Mouse (Mus musculus) effector memory CD4-positive, alpha-beta T cell, adult 5 months (primary cell): ENCODE data around the gene Rhox7b. TPM values are rescaled to one million over a fixed set of nuclear protein-coding genes. Genes with fewer than 3 reads are reported as not detected.

Source experiments
- polyA plus RNA-seq: library from polyadenylated mRNA; unstranded; fragments of 100-300 nt; shearing (Covaris generic); gene quantifications from one replicate; pipeline ENCODE4 v1.2.1, GENCODE M21; 2017

Rhox7b gene
- not detected for polyA plus RNA-seq

DNA sequence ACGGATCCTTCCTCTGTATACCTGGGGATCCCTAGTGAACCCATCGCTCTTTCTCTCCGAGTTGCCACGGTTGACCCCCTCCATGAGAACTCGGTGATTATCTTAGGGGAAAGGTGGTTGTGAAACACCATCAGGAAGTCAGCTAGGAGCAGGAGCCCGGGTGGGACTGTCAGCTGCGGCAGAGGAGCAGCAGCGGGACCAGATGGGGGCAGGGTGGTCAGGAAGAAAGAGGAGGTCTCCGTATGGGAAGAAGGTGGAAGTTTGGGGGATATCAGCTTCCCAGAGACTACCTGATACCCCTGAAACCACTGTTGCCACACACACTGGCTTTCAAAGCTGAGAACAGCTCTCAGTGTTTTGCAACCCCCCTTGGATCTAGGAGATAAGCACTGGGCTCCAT lies at the start of gene Rhox7b:
TSS of gene Rhox7b (minus strand) at position 101 of the 400 bp plus-strand sequence.

DNA sequence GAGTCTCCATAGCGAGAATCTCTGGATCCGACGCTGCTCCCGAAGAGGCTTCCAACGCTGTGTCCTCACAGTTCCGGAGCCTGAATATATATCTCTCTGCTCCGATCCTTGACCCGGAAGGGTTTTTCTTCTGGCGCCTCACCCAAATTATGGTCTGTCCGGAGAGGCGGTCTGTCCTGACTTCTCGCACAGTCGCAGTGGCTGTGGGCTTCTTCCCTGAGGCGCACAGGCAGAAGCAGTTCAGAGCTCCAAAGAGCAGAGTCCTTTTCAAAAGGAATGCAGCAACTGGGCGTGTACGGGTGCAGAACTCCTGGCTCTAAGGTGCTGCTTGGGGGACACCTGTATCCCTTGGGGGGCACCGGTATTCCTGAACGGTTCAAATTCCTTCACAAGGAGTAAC lies 4.6 kb upstream of the Rhox7b start, which contains the start of gene Rhox9:
TSS of gene Rhox9 (minus strand) at position 101 of the 400 bp plus-strand sequence.

DNA sequence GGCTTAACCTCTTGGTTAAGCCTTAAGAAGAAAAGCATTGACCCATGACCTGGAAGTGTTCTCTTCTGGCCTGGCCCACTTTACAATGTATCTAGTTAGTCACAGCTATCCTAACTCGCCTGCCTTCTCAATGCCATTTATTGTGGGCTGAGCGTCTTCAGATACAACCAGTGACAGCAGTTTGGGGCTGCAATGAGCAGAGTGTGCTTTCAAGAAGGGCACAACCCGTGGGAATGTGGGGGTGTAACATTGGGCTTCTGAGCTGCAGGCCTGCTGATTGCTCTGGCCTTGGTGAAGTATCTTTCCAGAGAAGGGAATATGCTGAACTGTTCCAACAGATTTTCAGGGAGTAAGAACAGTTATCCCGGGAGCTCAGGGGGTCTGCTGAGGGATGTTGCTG lies 18.2 kb downstream of the Rhox7b start, which contains the start of gene Rhox8:
TSS of gene Rhox8 (minus strand) at position 101 of the 400 bp plus-strand sequence.

Other genes starting within 250 kb of the Rhox7b start
- gene Rhox4g, start 245.9 kb downstream of the Rhox7b start, polyA plus RNA-seq: not detected
- not detected for gene Rhox3h, start 228.5 kb downstream of the Rhox7b start, polyA plus RNA-seq
- gene Rhox2h, start 224.0 kb downstream of the Rhox7b start, polyA plus RNA-seq: not detected
- not detected for gene Rhox5, start 92.4 kb downstream of the Rhox7b start, polyA plus RNA-seq
- not detected for gene Rhox6, start 70.3 kb downstream of the Rhox7b start, polyA plus RNA-seq
- gene Rhox7a, start 65.5 kb downstream of the Rhox7b start, polyA plus RNA-seq: not detected
- not detected for gene Rhox8, start 18.3 kb downstream of the Rhox7b start, polyA plus RNA-seq
- not detected for gene Rhox9, start 4.5 kb upstream of the Rhox7b start, polyA plus RNA-seq
- gene Btg1-ps1, start 121.6 kb upstream of the Rhox7b start, polyA plus RNA-seq: not detected
- not detected for gene Btg1-ps2, start 145.9 kb upstream of the Rhox7b start, polyA plus RNA-seq
- gene Rhox10, start 169.2 kb upstream of the Rhox7b start, polyA plus RNA-seq: not detected
- not detected for gene Rhox11, start 187.9 kb upstream of the Rhox7b start, polyA plus RNA-seq
- not detected for gene Rhox12, start 213.7 kb upstream of the Rhox7b start, polyA plus RNA-seq
- not detected for gene Rhox13, start 224.0 kb upstream of the Rhox7b start, polyA plus RNA-seq